Mouse (Mus musculus): ENCODE measurements at regions not wholly inside any gene's neighbourhood (a gene's known extent, or its start where the extent isn't known, plus 50 kb on each side); places are given as distances from the start of the nearest gene placed in this dataset.

GRCm38 (mm10) chr1:137212856-137213255, 252.6 kb upstream of the Nr5a2 start:
- DNase-seq: no peak

- DNase-seq: no peak
Measured at GRCm38 (mm10) chr1:137204371-137204770, 244.1 kb upstream of the Nr5a2 start.

GRCm38 (mm10) chr1:137203512-137203911, 243.3 kb upstream of the Nr5a2 start:
- no peak for DNase-seq

- no peak for DNase-seq
Measured at GRCm38 (mm10) chr1:137200931-137201330, 240.7 kb upstream of the Nr5a2 start.

- DNase-seq: no peak
Measured at GRCm38 (mm10) chr1:137195962-137196361, 235.7 kb upstream of the Nr5a2 start.

- DNase-seq: no peak
Measured at GRCm38 (mm10) chr1:137195065-137195620, 234.9 kb upstream of the Nr5a2 start.

- no peak for DNase-seq
Measured at GRCm38 (mm10) chr1:137178231-137178630, 218.0 kb upstream of the Nr5a2 start.

GRCm38 (mm10) chr1:137176696-137177095, 216.4 kb upstream of the Nr5a2 start:
- DNase-seq: no peak

- DNase-seq: no peak
Measured at GRCm38 (mm10) chr1:137174081-137174480, 213.8 kb upstream of the Nr5a2 start.

- no peak for DNase-seq
Measured at GRCm38 (mm10) chr1:137172128-137172527, 211.9 kb upstream of the Nr5a2 start.

GRCm38 (mm10) chr1:137171451-137171850, 211.2 kb upstream of the Nr5a2 start:
- no peak for DNase-seq

GRCm38 (mm10) chr1:137147891-137148290, 187.6 kb upstream of the Nr5a2 start:
- DNase-seq: no peak

GRCm38 (mm10) chr1:137141879-137142570, 181.8 kb upstream of the Nr5a2 start:
- no peak for DNase-seq

GRCm38 (mm10) chr1:137141372-137141771, 181.1 kb upstream of the Nr5a2 start:
- DNase-seq: no peak

- DNase-seq: no peak
Measured at GRCm38 (mm10) chr1:137136156-137136555, 175.9 kb upstream of the Nr5a2 start.

- no peak for DNase-seq
Measured at GRCm38 (mm10) chr1:137133734-137134133, 173.5 kb upstream of the Nr5a2 start.

GRCm38 (mm10) chr1:137130264-137130663, 170.0 kb upstream of the Nr5a2 start:
- no peak for DNase-seq

GRCm38 (mm10) chr1:137129116-137129515, 168.9 kb upstream of the Nr5a2 start:
- DNase-seq: no peak

GRCm38 (mm10) chr1:137117866-137118265, 157.6 kb upstream of the Nr5a2 start:
- no peak for DNase-seq

GRCm38 (mm10) chr1:137106444-137106843, 146.2 kb upstream of the Nr5a2 start:
- DNase-seq: no peak

GRCm38 (mm10) chr1:137091762-137092161, 131.5 kb upstream of the Nr5a2 start:
- DNase-seq: no peak

- no peak for DNase-seq
Measured at GRCm38 (mm10) chr1:137088148-137088547, 127.9 kb upstream of the Nr5a2 start.

- DNase-seq: no peak
Measured at GRCm38 (mm10) chr1:137086766-137087165, 126.5 kb upstream of the Nr5a2 start.

- no peak for DNase-seq
Measured at GRCm38 (mm10) chr1:137083500-137083899, 123.3 kb upstream of the Nr5a2 start.

Data from B cell, adult 2 months (primary cell).